Mouse (Mus musculus) hindbrain, embryonic 15.5 days (tissue): ENCODE results near the gene Pde4dip. TPM values are rescaled to one million over a fixed set of nuclear protein-coding genes. Genes with fewer than 3 reads are reported as not detected.

Source experiments
- ATAC-seq: fragments of 200-750 bp; cut with Nextera tagmentation; 2 replicates; pipeline ENCODE4 v1.8.0; 2017; ENCODE audit warnings: low read depth, moderate number of reproducible peaks, moderate TSS enrichment; ENCODE audit not compliant: low FRiP score
- H3K27ac ChIP-seq: fragments of 300-500 bp; sonication (generic); replicated peaks from 2 replicates; pipeline ENCODE4 v1.5.1; 2015; ENCODE audit warnings: mild to moderate bottlenecking, inconsistent platforms
- H3K27me3 ChIP-seq: fragments of 300-500 bp; sonication (generic); 2 replicates; pipeline ENCODE4 v1.6.1; 2015; ENCODE audit warnings: control low read depth, inconsistent platforms
- H3K36me3 ChIP-seq: fragments of 300-500 bp; sonication (generic); 2 replicates; pipeline ENCODE4 v1.6.1; 2015; ENCODE audit warnings: control low read depth, inconsistent platforms
- H3K4me1 ChIP-seq: fragments of 300-500 bp; sonication (generic); replicated peaks from 2 replicates; pipeline ENCODE4 v1.6.1; 2015; ENCODE audit warnings: control low read depth, inconsistent platforms
- H3K4me2 ChIP-seq: fragments of 300-500 bp; sonication (generic); 2 replicates; pipeline ENCODE4 v1.6.1; 2015; ENCODE audit warnings: moderate library complexity, mild to moderate bottlenecking, inconsistent platforms
- H3K4me3 ChIP-seq: fragments of 300-500 bp; sonication (generic); 2 replicates; pipeline ENCODE4 v1.5.1; 2015; ENCODE audit warnings: mild to moderate bottlenecking, inconsistent platforms
- H3K9ac ChIP-seq: fragments of 300-500 bp; sonication (generic); 2 replicates; pipeline ENCODE4 v1.6.1; 2015; ENCODE audit warnings: inconsistent platforms
- H3K9me3 ChIP-seq: fragments of 300-500 bp; sonication (generic); 2 replicates; pipeline ENCODE4 v1.6.1; 2016; ENCODE audit warnings: control low read depth, inconsistent platforms
- WGBS: fragments of 180-500 bp; shearing (Covaris S2); methylation state at CpG from one replicate; pipeline ENCODE4 v1.1.7; 2015; 5-methylcytosine and 5-hydroxymethylcytosine counted together
- polyA plus RNA-seq: library from polyadenylated mRNA; unstranded; fragments of >200 nt; fragmentation: Nextera tagmentation; extraction: Ambion mirVana; gene quantifications from 2 replicates; pipeline ENCODE4 v1.2.1, GENCODE M21; 2015

The Pde4dip gene
- polyA plus RNA-seq, 1 experiment from 2014 or later: 66.1 TPM

DNA sequence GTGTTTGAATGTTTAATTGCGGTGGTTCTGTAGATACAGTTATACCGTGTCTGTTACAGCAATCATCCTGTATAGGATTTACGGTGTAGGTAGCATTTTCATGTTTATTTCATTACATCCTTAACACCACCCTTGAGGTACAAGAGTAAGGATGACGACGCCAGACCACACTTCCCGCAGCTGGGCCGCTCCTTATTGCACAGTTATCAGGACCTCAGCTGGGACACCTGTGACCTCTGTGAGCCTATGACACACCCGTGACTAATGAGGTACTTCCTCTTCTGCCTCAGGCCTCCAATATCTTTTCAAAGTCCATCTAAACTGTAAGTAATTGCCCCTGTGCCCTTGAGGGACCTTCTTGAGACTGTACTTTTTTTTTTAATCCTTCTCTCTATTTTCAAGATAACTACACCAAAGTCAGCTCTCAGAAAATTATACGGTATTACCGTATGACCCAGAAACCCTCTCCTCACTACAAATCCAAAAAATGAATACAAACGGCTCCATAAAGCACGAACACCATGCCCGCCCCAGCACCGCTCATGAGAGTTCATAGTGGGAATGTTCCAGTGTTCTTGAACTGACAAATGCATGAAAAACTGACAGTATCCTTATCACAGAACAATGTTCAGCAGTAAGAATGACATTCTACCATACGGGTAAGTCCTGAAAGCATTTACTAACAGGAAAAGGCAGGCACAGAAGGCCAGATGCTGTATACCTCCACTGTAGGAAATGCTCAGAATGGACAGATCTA is 56.8 kb downstream of the Pde4dip start:
- Histone ChIP-seq H3K27ac (no peak overlapping the region), H3K4me3 (no peak overlapping the region), H3K9me3 (no peaks in the 10 kb centered on the region), H3K36me3 (no peaks in the 10 kb centered on the region), H3K4me2 (no peak overlapping the region), H3K4me1 (peaks cover 6% of the 10 kb centered on the region; the same call in 1 of the 2 replicates), H3K9ac (no peak overlapping the region), H3K27me3 (peaks cover 3% of the 10 kb centered on the region; the same call in 1 of the 2 replicates)
- ATAC-seq: no peak
- WGBS: 80% methylated on average over 15 of the region's 15 CpGs

DNA sequence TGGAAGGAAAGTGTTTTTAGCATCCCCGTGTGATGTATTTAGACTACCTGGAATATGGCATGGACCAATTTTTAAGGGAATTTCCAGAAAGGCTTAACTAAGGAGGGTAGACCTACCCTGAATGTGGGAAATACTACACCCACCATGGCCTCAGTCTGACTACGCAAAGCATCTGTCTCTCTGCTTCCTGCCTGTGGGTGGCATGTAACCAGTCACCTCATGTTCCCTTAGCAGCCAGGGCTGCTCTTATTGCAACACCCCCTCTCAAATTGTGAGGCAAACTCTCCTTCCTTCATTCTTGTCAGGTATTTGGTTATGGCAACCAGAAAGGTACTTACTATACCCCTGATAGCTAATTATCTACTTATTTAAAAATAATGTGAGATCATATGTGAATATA is 57.9 kb downstream of the Pde4dip start:
- no peaks in the 10 kb centered on the region for H3K27me3 ChIP-seq
- H3K27ac ChIP-seq: peak overlapping the region; percentile 10; the same call in 1 of the 2 replicates
- no peak overlapping the region for H3K4me2 ChIP-seq
- H3K4me1 ChIP-seq: peaks cover 6% of the 10 kb centered on the region; the same call in 1 of the 2 replicates
- no peak overlapping the region for H3K4me3 ChIP-seq
- ATAC-seq: peak; percentile 8; the same call in 1 of the 2 replicates
- H3K36me3 ChIP-seq: no peaks in the 10 kb centered on the region
- WGBS: 62% methylated on average over 2 of the region's 2 CpGs
- no peaks in the 10 kb centered on the region for H3K9me3 ChIP-seq
- H3K9ac ChIP-seq: no peak overlapping the region

- no peak overlapping the region for H3K9ac ChIP-seq
- H3K27ac ChIP-seq: no peak overlapping the region
- H3K4me2 ChIP-seq: no peak overlapping the region
- peaks cover 6% of the 10 kb centered on the region; the same call in 1 of the 2 replicates for H3K4me1 ChIP-seq
- peaks cover 2% of the 10 kb centered on the region; the same call in 1 of the 2 replicates for H3K27me3 ChIP-seq
- no peak overlapping the region for H3K4me3 ChIP-seq
- no peak for ATAC-seq
- 16% methylated on average over 2 of the region's 2 CpGs for WGBS
- H3K36me3 ChIP-seq: no peaks in the 10 kb centered on the region
- no peaks in the 10 kb centered on the region for H3K9me3 ChIP-seq
Observed at GRCm38 (mm10) chr3:97830122-97830521, 58.4 kb downstream of the Pde4dip start.

GRCm38 (mm10) chr3:97828286-97828685 is 60.2 kb downstream of the Pde4dip start:
- WGBS: 87% methylated on average over 4 of the region's 4 CpGs
- ATAC-seq: no peak

DNA sequence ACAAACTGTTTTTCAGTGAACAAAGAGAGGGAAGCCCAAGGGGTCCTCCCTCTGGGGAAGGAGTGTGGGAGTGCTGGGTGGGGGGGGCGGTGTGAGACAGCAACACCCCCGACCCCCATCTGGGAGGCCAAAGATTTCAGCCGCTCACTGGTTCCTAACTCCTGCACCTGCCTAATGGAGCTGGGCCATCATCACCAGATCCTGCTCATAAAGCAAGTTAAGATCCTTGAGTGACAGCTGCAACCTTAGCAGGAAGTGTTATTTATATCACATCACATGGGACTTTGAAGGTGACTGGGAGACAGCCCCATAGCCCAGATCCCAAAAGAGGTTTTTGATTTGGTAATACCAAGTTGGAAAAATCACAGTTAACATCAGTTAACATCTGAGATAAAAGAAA is 63.3 kb downstream of the Pde4dip start:
- H3K4me2 ChIP-seq: no peak overlapping the region
- no peak for ATAC-seq

More at GRCm38 (mm10) chr3:97828286-97828685, 60.2 kb downstream of the Pde4dip start:
- H3K9me3 ChIP-seq: no peaks in the 10 kb centered on the region
- H3K4me1 ChIP-seq: peaks cover 17% of the 10 kb centered on the region
- H3K27ac ChIP-seq: no peak overlapping the region
- no peaks in the 10 kb centered on the region for H3K36me3 ChIP-seq
- no peak overlapping the region for H3K4me2 ChIP-seq
- H3K27me3 ChIP-seq: peaks cover 13% of the 10 kb centered on the region
- H3K4me3 ChIP-seq: no peak overlapping the region
- no peak overlapping the region for H3K9ac ChIP-seq

DNA sequence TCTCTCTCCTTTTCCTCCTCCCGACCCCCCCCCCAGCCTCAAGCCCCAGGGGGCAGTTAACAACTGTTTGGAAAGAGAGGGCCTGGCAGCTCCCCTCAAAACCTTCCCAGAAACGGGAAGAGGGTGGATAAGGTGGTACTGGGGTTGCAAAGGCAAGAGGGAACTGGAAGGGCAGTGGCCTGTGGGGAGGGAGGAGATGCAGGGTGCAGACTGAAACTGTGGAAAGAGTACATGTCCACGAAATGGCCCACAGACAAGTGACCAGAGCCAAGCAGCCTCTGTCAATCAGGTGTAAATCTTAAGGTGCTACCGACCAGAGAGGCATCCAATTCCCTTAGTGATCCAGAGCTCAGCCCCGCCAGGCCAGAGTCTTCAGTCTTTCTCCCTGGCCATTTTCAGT is 63.8 kb downstream of the Pde4dip start:
- H3K9ac ChIP-seq: no peak overlapping the region
- H3K27me3 ChIP-seq: peaks cover 16% of the 10 kb centered on the region
- no peak overlapping the region for H3K4me3 ChIP-seq
- H3K4me2 ChIP-seq: peak overlapping the region; percentile 60
- H3K36me3 ChIP-seq: no peaks in the 10 kb centered on the region
- H3K27ac ChIP-seq: no peak overlapping the region
- H3K9me3 ChIP-seq: no peaks in the 10 kb centered on the region
- ATAC-seq: no peak
- 6% methylated on average over 5 of the region's 5 CpGs for WGBS
- H3K4me1 ChIP-seq: peaks cover 11% of the 10 kb centered on the region

More for the DNA sequence above, 63.3 kb downstream of the Pde4dip start:
- Histone ChIP-seq H3K27me3 (peaks cover 16% of the 10 kb centered on the region), H3K36me3 (no peaks in the 10 kb centered on the region), H3K9me3 (no peaks in the 10 kb centered on the region), H3K4me1 (peaks cover 15% of the 10 kb centered on the region), H3K9ac (no peak overlapping the region), H3K4me3 (no peak overlapping the region), H3K27ac (no peak overlapping the region)
- WGBS: 22% methylated on average over 3 of the region's 3 CpGs

GRCm38 (mm10) chr3:97824011-97824711 is 64.3 kb downstream of the Pde4dip start:
- H3K9ac ChIP-seq: no peak overlapping the region
- peak overlapping the region; percentile 30 for H3K4me3 ChIP-seq
- peak overlapping the region; percentile 60 for H3K4me2 ChIP-seq
- no peaks in the 10 kb centered on the region for H3K36me3 ChIP-seq
- H3K27ac ChIP-seq: no peak overlapping the region
- H3K27me3 ChIP-seq: peaks cover 16% of the 10 kb centered on the region
- peaks cover 11% of the 10 kb centered on the region; the same call in 1 of the 2 replicates for H3K4me1 ChIP-seq
- WGBS: 5% methylated on average over 28 of the region's 29 CpGs
- no peaks in the 10 kb centered on the region for H3K9me3 ChIP-seq
- no peak for ATAC-seq

DNA sequence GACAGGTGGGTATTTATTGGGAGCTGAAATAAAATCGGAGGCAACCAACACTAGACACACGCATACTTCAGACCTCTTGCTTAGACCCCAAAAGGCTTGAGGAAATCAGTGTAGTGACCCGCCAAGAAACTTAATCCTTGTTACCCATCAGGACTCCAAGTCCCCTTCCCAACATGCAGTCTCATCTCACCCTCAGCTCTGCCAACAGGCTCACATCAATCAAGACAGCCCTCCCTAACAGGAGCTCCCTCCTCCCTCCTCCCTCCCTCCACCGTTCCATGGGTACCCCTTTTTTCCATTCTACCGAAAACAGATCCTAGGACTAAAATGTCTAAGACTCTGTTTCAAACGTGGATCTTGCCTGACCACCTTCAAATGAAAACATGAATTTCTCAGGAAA is 65.1 kb downstream of the Pde4dip start:
- peaks cover 16% of the 10 kb centered on the region for H3K27me3 ChIP-seq
- no peak overlapping the region for H3K4me3 ChIP-seq
- no peaks in the 10 kb centered on the region for H3K36me3 ChIP-seq
- H3K27ac ChIP-seq: no peak overlapping the region
- no peak overlapping the region for H3K4me2 ChIP-seq
- 24% methylated on average over 6 of the region's 6 CpGs for WGBS
- ATAC-seq: no peak
- H3K4me1 ChIP-seq: peaks cover 11% of the 10 kb centered on the region; the same call in 1 of the 2 replicates
- no peak overlapping the region for H3K9ac ChIP-seq
- no peaks in the 10 kb centered on the region for H3K9me3 ChIP-seq

GRCm38 (mm10) chr3:97819050-97819449 is 69.5 kb downstream of the Pde4dip start:
- H3K27ac ChIP-seq: no peak overlapping the region
- no peak overlapping the region for H3K9ac ChIP-seq
- H3K4me2 ChIP-seq: no peak overlapping the region
- H3K27me3 ChIP-seq: peaks cover 7% of the 10 kb centered on the region; the same call in 1 of the 2 replicates
- no peak overlapping the region for H3K4me3 ChIP-seq
- no peak for ATAC-seq
- 20% methylated on average over 3 of the region's 3 CpGs for WGBS
- no peaks in the 10 kb centered on the region for H3K36me3 ChIP-seq
- H3K4me1 ChIP-seq: peaks cover 3% of the 10 kb centered on the region; the same call in 1 of the 2 replicates
- no peaks in the 10 kb centered on the region for H3K9me3 ChIP-seq

- no peaks in the 10 kb centered on the region for H3K4me1 ChIP-seq
- no peak overlapping the region for H3K4me3 ChIP-seq
- H3K9ac ChIP-seq: no peak overlapping the region
- no peaks in the 10 kb centered on the region for H3K36me3 ChIP-seq
- ATAC-seq: no peak
- WGBS: 84% methylated on average over 1 of the region's 1 CpGs
- H3K27me3 ChIP-seq: 0 out of 2 replicates have a peak, but pooled peaks cover 3% of the 10 kb centered on the region
- no peak overlapping the region for H3K4me2 ChIP-seq
- H3K9me3 ChIP-seq: no peaks in the 10 kb centered on the region
- H3K27ac ChIP-seq: no peak overlapping the region
Observed at GRCm38 (mm10) chr3:97818383-97818982, 70.0 kb downstream of the Pde4dip start.

DNA sequence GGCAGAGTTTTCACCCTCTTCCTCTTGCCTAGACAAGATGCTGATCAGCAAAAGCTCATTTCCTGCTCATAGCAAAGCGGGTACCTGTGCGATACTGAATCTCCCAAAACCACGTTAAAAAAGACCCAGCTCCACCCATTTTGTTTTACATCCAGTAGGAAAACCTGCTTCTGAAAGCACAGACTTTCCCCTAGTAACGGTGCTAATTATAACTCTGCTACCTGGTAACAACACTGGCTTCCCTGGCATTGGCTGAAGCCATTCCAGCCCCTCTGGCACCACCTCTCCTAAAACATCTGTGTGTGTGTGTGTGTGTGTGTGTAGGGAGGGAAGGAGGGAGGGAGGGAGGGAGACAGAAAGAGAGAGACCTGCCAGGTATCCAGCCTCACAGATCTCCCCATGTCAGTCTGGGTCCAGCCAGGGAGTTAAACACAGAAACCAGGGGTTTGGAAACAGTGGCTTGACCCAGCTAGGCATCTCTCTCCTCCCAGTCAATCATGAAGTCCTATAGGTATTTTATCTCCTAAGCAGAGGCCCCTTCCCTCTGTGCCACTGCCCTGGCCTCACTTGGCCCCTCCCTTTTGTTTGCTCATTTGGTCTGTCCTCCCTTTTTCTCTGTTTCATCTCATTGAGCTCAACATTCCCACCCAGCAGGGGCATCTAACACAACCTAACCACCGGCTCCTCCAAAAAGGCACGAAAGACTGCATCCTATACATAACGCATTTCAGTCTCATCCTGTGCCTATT is 76.7 kb downstream of the Pde4dip start:
- no peaks in the 10 kb centered on the region for H3K36me3 ChIP-seq
- no peaks in the 10 kb centered on the region for H3K27me3 ChIP-seq
- H3K9me3 ChIP-seq: no peaks in the 10 kb centered on the region
- H3K4me2 ChIP-seq: peak overlapping the region; percentile 19; the same call in 1 of the 2 replicates
- 15% methylated on average over 7 of the region's 7 CpGs for WGBS
- H3K27ac ChIP-seq: peak overlapping the region; percentile 72
- no peak overlapping the region for H3K4me3 ChIP-seq
- ATAC-seq: peak; percentile 86
- no peak overlapping the region for H3K9ac ChIP-seq
- H3K4me1 ChIP-seq: peaks cover 16% of the 10 kb centered on the region
